Mouse (Mus musculus) urinary bladder, postnatal 10 days (tissue): ENCODE results near the gene Tead1.

ENCODE experiments used
- DNase-seq: peaks from one replicate; pipeline ENCODE4 v3.0.0; 2022; ENCODE audit warnings: low spot score

Gene Tead1

GRCm38 (mm10) chr7:112679171-112679512 lies at the start of gene Tead1:
Gene Tead1 (plus strand): TSS chr7:112679318.
- peak; percentile 98 for DNase-seq

GRCm38 (mm10) chr7:112634505-112635213 lies 44.5 kb upstream of the Tead1 start:
- DNase-seq: no peak

GRCm38 (mm10) chr7:112635936-112636335 lies 43.2 kb upstream of the Tead1 start:
- no peak for DNase-seq

- no peak for DNase-seq
Measured at GRCm38 (mm10) chr7:112643866-112644543, 35.1 kb upstream of the Tead1 start.

GRCm38 (mm10) chr7:112644701-112645100 lies 34.4 kb upstream of the Tead1 start:
- DNase-seq: no peak

- no peak for DNase-seq
Measured at GRCm38 (mm10) chr7:112645724-112646123, 33.4 kb upstream of the Tead1 start.

- no peak for DNase-seq
Measured at GRCm38 (mm10) chr7:112647417-112647816, 31.7 kb upstream of the Tead1 start.

- DNase-seq: no peak
Measured at GRCm38 (mm10) chr7:112656141-112656662, 22.9 kb upstream of the Tead1 start.

- DNase-seq: no peak
Measured at GRCm38 (mm10) chr7:112658939-112659338, 20.2 kb upstream of the Tead1 start.

- DNase-seq: no peak
Measured at GRCm38 (mm10) chr7:112659816-112660215, 19.3 kb upstream of the Tead1 start.

GRCm38 (mm10) chr7:112660325-112660724 lies 18.8 kb upstream of the Tead1 start:
- no peak for DNase-seq

- DNase-seq: no peak
Measured at GRCm38 (mm10) chr7:112662398-112663313, 16.5 kb upstream of the Tead1 start.

- no peak for DNase-seq
Measured at GRCm38 (mm10) chr7:112663314-112663966, 15.7 kb upstream of the Tead1 start.

- DNase-seq: no peak
Measured at GRCm38 (mm10) chr7:112669993-112670392, 9.1 kb upstream of the Tead1 start.

- no peak for DNase-seq
Measured at GRCm38 (mm10) chr7:112678418-112679170, 524 bp upstream of the Tead1 start.

- no peak for DNase-seq
Measured at GRCm38 (mm10) chr7:112679513-112680245, 561 bp downstream of the Tead1 start.

- DNase-seq: no peak
Measured at GRCm38 (mm10) chr7:112680498-112681251, 1.6 kb downstream of the Tead1 start.

- no peak for DNase-seq
Measured at GRCm38 (mm10) chr7:112684626-112685561, 5.8 kb downstream of the Tead1 start.

GRCm38 (mm10) chr7:112685993-112686392 lies 6.9 kb downstream of the Tead1 start:
- no peak for DNase-seq
